Mouse (Mus musculus): ENCODE data around the gene Rab3gap2.

The Rab3gap2 gene

DNA sequence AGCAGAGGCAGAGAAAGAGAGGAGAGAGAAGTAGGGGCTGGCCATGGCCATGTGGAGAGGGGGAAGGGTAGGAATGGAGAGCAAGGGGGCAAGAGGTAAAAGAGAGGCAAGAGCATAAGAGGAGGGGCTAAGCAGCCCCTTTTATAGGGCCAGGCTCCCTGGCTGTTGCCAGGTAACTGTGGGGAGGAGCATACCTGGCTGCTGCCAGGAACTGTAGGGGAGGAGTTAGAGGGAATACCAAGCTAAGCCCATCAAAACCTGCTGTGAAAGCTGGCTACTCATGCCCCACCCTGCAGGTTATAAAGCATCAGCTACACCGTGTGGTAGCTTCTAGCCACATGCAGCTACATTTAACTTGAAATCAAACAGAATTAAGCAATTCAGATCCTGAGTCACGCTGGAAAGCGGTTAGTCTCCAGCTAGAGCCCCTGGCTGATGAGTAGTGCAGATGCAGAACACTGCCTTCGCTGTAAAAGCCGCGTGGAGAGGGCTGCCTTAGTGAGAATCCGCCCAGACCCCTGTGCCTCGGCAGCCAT lies 5.8 kb downstream of the Rab3gap2 start:
- in situ Hi-C loops (cut with MboI; ENCODE audit: low pct_unique_long_range_greater_than_20kb in 1 of 2, low sequenced_read_pairs in 2 of 2, unreplicated experiment in 1 of 2): no loop called here

DNA sequence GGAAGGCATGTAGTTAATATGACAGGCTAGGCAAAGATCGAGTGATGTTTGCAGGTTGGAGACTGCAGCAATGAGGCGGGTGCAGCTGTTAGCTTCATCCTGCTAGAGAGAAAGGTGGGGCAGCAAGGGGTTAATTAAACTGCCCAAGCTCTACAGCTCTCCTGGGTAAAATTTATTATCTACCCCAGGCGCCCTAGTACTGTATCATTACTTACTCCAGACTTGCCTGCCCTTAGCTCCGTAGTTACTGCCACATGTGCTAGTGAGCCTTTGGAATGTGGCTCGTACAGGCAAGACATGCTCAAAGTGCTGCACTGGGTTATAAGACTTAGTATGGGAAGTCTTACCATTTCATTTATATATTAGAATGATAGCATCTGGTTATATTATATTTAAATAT lies 12.4 kb downstream of the Rab3gap2 start:
- in situ Hi-C loops (cut with MboI; ENCODE audit: low pct_unique_long_range_greater_than_20kb in 1 of 2, low sequenced_read_pairs in 2 of 2, unreplicated experiment in 1 of 2): no loop called here

DNA sequence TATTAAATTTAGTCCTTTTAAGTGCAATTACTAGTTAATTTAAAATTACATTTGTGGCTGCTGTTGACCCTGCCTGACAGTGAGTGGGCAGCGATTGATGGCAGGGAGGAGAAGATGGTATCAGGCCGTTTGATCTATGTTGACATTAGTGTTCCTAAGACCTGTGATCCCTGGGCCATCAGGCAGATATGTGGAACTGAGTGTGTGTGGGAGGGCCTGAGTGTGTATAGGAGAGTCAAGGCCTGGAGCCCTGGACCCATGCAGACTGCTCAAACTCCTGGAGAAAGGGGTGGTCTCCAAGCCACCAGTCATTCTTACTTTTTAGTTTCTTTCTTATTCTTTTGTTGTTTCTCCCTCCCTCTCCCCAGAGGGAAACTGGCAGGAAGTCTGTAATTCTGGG lies 12.8 kb downstream of the Rab3gap2 start:
- in situ Hi-C loops (cut with MboI; ENCODE audit: low pct_unique_long_range_greater_than_20kb in 1 of 2, low sequenced_read_pairs in 2 of 2, unreplicated experiment in 1 of 2): no loop called here

DNA sequence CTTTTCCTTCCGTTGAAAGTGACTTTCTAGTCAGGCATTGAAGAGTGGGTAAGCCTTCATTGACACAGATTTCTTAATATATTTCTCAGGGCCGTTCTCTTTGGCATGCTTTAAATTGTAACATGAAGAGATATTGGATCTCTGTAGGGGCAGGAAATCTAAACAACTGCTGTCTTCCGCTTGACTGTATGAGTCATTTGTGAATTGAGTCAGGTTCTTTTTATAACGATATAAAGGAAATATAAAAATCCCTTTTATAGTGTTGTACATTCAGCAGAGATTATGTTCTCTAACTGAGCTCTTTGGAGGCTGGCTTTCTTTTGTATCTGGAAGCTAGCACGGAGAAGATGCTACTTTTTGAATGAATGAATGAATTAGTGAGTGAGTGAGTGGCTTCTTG lies 14.0 kb downstream of the Rab3gap2 start:
- in situ Hi-C loops (cut with MboI; ENCODE audit: low pct_unique_long_range_greater_than_20kb in 1 of 2, low sequenced_read_pairs in 2 of 2, unreplicated experiment in 1 of 2): no loop called here

DNA sequence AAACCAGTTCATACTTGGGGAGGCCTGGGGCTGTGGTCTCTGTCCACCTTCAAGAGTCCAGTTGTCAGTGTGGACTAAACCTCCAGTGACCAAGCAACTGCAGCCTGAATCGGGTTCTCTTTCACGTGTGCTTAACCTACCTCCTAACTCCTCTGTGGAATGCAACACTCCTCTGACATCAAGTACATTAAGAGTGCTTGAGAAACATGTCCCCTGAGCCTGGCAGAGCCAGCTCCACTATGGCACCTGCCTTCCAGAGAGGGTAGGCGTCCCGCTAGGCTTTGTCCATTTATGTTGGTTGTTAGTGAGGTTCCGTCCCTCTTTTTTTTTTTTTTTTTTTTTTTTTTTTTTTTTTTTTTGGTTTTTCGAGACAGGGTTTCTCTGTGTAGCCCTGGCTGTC lies 23.0 kb downstream of the Rab3gap2 start:
- in situ Hi-C loops (cut with MboI; ENCODE audit: low pct_unique_long_range_greater_than_20kb in 1 of 2, low sequenced_read_pairs in 2 of 2, unreplicated experiment in 1 of 2): no loop called here

DNA sequence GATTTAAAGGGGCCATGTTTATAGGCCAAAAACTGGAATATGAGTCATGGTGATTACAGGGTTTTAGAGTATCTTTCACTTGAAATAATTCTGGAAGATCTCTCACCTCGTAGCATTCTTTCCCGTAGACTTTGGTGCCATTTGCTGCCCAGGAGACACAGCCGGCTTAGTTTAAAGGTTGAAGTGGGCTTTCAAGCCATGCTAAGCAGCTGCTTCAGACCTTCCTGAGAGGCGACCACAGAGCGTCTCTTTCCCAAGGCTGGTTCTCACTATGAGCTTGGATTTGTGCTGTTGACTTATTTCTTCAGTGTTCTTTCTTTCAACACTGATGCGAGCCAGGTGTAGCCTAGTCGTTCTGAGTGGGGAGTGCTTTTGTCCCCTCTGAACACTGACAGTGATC lies 23.8 kb downstream of the Rab3gap2 start:
- in situ Hi-C loops (cut with MboI; ENCODE audit: low pct_unique_long_range_greater_than_20kb in 1 of 2, low sequenced_read_pairs in 2 of 2, unreplicated experiment in 1 of 2): no loop called here

DNA sequence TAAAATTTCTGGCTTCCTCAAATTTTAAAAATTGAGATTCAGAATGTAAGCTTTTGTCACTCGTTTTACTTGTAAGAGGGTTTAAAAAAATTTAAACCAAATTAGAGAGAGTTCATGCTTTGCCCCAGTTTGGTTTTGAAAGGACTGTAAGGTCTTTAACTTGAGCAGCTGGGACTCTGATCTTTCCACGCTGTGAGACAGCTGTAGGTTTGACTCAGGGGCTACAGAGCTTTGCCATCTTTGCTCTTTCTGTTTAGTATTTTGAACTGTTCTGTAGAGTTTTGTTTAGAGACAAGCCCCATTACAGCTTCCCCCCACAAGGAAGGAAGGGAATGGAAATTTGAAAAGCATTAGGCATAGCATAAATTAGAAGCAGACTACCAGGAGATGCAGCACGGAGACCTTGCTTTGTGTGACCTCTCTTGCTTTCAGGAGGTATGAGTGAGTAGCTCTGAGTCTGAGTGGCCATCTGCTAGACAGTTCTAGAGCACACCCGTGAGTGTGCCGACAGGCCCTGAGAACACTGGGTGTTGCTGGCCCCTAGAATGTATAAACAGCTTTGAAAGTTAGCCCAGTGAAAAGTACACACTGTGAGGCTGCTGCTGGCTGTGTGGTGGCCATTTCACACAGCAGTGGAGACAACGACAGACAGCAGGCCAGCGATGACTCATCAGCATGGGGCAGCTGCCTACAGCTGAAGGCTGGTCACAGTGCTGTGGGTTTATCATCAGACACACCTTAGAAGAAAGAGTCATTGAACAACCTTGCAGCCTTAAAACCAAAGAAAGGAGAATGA lies 25.7 kb downstream of the Rab3gap2 start:
- in situ Hi-C loops (cut with MboI; ENCODE audit: low pct_unique_long_range_greater_than_20kb in 1 of 2, low sequenced_read_pairs in 2 of 2, unreplicated experiment in 1 of 2): no loop called here

DNA sequence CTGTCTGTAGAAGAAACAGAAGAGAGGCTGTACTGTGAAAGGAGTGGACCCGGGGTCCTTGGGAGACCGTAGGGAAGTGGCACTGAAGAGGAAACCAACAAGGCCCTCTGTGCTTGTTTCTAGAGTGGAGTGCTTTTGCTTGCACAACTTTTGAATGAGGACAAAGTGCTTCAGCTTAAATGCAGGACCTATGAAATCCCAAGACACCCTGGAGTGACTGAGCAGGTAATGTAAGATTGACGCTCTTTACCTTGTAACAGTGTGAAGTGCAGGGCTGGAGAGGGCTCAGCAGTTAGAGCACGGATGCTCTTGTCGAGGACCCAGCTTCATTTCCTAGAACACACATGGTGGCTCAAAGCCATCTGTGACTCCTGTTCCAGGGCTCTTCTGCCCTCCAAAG lies 31.9 kb downstream of the Rab3gap2 start:
- in situ Hi-C loops (cut with MboI; ENCODE audit: low pct_unique_long_range_greater_than_20kb in 1 of 2, low sequenced_read_pairs in 2 of 2, unreplicated experiment in 1 of 2): no loop called here

DNA sequence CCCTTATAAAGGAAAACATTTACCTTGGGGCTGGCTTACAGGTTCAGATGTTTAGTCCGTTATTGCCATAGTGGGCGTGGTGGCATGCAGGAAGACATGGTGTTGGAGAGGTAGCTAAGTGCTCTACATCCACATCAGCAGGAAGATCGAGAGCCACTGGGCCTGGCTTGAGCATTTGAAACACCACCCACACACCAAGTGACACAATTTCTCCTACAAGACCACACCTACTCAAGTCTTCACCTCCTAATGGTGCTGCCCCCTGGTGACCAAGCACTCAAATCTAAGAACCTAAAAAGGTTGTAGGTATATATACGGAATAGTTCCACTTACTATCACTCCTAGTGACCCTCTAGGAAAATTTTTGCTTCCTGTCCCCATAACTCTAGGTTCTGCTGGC lies 32.6 kb downstream of the Rab3gap2 start:
- in situ Hi-C loops (cut with MboI; ENCODE audit: low pct_unique_long_range_greater_than_20kb in 1 of 2, low sequenced_read_pairs in 2 of 2, unreplicated experiment in 1 of 2): no loop called here

DNA sequence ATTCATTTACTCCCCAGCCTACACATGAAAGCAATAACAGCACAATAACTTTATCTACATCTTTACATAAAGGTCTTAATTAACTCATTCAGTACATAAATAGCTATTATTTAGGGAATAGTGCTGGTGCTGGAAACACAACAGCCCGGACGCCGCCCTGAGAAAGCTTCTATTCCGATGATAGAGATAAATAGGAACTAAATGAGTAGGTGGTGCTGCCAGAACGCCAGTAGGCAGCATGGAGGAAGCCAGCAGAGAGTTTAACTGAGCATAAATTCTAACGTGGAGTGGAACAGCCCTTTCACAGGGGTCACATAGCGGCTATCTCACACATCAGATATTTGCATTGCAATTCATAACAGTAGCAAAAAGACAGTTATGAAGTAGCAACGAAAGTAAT lies 39.1 kb downstream of the Rab3gap2 start:
- in situ Hi-C loops (cut with MboI; ENCODE audit: low pct_unique_long_range_greater_than_20kb in 1 of 2, low sequenced_read_pairs in 2 of 2, unreplicated experiment in 1 of 2): no loop called here

DNA sequence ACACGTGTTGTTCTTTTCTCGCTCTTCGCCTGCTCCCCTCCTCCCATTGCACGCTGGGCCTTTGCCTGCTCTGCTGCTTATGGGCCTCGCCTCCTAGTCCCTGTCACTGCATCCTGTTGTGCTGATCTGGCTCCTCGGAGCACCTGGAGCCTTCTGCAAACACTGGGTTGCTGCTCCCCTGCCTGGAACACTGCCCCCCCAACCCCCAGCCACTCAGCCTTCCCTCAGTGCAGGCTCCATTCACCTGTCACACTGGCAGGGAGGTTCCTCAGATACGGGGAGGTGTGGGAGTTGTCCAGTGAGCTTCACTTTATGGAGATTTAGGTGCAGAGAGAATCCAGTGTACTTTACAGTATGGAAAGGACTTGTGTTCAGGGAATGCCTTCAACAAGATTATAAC lies 41.5 kb downstream of the Rab3gap2 start:
- in situ Hi-C loops (cut with MboI; ENCODE audit: low pct_unique_long_range_greater_than_20kb in 1 of 2, low sequenced_read_pairs in 2 of 2, unreplicated experiment in 1 of 2): no loop called here

DNA sequence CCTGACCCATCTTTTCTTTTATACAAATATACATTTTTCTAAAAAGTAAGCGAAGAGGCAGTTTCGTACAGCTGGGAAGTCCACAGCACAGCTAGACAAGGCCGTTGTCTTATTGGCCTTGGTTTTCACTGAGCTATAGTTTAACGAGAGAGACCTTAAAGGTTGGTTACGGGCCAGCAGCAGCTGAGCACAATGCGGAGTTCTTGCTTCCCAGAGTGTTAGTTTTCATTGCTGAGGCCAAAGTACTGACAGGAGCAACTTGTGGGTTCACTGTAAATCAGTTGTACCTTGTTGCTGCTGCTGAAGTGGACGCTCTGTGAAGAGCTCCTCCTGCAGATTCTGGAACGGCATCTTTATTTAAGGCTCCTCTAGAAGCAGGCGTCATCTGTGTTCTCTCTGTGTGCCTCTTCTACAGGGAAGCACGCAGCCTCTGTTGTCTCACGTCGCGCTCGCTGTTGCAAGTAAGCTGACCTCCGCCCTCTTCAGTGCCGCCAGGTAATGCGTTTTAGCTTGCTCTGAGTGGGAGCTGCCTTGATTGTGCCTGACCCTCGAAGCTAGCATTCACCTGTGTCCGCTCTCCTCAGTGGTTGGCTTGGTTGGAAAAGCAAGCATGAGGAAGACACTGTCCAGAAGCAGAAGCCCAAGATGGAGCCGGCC lies 43.6 kb downstream of the Rab3gap2 start:
- in situ Hi-C loops (cut with MboI; ENCODE audit: low pct_unique_long_range_greater_than_20kb in 1 of 2, low sequenced_read_pairs in 2 of 2, unreplicated experiment in 1 of 2): no loop called here

DNA sequence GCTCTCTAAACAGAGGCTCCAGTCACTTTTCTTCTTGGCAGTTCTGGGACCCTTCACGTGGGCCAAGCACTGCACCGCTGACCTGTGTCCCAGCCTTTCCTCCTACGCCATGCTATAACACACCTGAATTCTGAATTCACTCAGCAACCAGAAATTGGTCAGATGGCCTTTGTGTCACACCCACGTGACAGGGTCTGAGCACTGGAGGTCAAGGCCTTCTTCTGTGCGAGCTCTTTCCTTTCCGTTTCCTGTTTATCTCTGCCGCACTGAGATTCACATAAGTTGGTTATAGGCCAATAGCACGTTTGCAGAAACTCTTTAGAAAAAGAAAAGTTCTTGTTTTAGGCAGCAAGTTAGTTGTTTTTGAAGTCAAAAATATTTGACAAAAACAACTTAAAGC lies 44.8 kb downstream of the Rab3gap2 start:
- in situ Hi-C loops (cut with MboI; ENCODE audit: low pct_unique_long_range_greater_than_20kb in 1 of 2, low sequenced_read_pairs in 2 of 2, unreplicated experiment in 1 of 2): no loop called here

DNA sequence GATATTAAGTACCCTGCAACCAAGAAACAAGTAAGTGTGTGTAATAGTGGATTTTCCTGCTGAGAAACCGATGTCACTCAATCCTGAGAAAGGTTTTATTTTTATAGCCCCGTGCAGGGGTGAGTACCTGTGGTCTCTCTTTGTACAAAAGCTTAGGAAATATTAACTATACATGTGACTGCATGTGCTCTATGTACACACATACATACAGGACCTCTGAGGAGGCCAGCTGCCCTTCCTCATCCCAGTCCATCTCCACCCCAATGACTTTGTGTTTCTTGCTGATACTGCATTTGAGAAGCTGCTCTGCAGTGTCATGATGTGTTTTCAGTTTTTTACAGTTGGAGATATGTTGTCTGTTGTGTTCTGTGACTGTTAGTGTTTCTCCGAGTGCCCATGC lies 48.4 kb downstream of the Rab3gap2 start:
- in situ Hi-C loops (cut with MboI; ENCODE audit: low pct_unique_long_range_greater_than_20kb in 1 of 2, low sequenced_read_pairs in 2 of 2, unreplicated experiment in 1 of 2): no loop called here

DNA sequence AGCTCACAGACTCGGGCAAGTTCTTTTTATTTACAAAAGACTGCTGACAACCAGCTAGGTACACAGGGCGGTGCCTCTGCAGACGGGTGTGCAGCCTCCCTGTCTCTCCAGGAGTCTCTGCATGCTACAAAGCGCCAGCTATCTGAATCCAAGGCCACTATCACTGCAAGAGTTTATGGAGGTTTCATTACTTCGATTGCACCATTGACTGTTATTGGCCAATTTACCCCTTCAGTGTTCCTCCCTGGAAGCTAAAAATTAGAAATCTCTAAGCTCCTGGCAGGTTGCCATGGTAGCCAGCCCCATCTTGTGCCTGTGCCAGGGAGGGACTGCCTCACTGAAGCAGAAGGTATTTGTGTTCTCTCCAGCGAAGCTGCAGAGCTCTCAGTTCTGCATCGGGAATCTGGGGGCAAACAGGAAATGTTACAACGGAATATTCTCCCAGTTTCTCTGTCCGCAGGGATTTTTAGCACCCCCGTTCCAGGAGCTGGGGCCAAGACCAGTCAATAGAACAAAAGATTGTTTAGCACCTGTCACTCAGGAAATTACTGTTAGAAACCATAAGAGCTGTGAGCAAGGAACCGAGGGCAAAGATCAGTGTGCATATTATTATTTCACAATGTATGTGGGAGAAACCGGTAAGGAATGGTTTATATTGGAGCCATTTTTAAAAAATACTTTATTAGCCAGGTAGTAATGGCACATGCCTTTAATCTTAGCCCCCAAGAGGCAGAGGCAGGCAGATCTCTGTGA lies 49.4 kb downstream of the Rab3gap2 start:
- in situ Hi-C loops (cut with MboI; ENCODE audit: low pct_unique_long_range_greater_than_20kb in 1 of 2, low sequenced_read_pairs in 2 of 2, unreplicated experiment in 1 of 2): no loop called here

DNA sequence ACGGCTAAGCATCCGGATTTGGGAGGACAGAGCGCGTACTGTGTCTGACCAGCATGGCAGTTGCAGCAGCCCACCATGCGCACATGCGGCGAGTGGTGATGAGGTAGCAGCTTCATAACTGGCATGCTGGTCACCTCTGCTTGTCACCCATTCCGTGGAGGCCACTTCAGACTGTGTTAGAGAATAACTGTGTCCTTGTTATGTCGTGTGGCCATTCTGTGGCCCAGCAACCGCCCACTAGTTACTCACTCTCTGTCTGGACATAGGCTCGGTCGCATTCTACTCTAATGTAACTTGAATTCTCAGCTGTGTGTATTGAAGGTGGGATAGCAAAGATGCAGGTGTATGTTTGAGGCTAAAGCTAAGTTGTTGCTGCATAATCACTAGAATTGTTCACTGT lies 51.4 kb downstream of the Rab3gap2 start:
- in situ Hi-C loops (cut with MboI; ENCODE audit: low pct_unique_long_range_greater_than_20kb in 1 of 2, low sequenced_read_pairs in 2 of 2, unreplicated experiment in 1 of 2): no loop called here

DNA sequence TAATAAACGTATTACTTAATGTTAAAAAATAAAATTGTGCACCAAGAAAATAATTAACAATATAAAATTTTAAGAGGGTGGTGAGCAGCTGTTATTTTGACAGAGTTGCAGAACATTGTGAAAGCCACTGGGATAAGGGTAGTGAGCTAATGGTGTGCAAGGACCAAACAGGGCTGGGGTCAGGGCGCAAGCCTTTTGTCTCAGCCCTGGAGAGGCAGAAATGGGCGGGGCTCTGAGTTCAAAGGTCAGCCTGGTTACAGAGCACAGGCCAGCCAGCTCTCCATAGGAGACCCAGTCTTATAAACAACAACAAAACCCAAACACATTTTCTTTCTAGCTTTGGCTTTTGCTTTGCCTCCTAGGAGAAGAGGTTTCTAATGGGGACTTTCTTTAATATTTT lies 52.8 kb downstream of the Rab3gap2 start:
- in situ Hi-C loops (cut with MboI; ENCODE audit: low pct_unique_long_range_greater_than_20kb in 1 of 2, low sequenced_read_pairs in 2 of 2, unreplicated experiment in 1 of 2): no loop called here

DNA sequence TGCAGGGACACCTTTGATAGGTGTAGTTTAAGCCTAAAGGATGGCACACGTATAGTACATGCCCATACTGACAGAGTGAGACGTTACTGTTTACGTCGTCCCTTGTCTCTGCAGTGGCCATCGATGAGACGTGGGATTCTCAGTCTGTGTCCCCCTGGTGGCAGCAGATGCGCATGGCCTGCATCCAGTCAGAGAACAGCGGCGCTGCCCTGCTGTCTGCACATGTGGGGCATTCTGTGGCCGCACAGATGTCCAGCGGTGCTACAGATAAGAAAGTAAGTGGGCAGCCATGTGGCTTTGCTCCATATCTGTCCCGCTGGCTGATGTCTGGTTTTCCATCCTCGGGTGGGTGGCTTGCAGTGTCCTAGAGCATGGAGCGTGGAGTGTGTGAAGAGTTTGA lies 58.6 kb downstream of the Rab3gap2 start:
- in situ Hi-C loops (cut with MboI; ENCODE audit: low pct_unique_long_range_greater_than_20kb in 1 of 2, low sequenced_read_pairs in 2 of 2, unreplicated experiment in 1 of 2): no loop called here

DNA sequence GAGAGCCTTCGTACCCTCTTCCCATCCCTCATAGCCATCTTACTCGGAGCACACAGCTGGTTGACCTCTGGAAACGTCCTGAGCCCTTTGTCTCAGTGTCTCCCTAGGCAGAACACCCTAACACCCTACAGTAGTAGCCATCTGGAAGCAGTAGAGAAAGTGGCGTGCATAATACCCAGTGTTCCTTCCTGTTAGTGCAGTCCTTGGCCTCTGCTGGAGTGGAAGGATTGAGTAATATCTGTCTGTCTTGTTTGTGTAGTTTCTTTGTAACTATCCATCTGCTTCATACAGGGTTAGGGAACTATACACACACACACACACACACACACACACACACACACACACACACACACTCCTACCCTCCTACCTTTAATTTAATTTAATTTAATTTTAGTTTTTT lies 64.8 kb downstream of the Rab3gap2 start:
- in situ Hi-C loops (cut with MboI; ENCODE audit: low pct_unique_long_range_greater_than_20kb in 1 of 2, low sequenced_read_pairs in 2 of 2, unreplicated experiment in 1 of 2): no loop called here
